Comparison of ENCODE assay signal across 14 mouse cellular contexts in genomic region chr10:127282620-127283215, GRCm38 (mm10). TPM values are rescaled to one million over a fixed set of nuclear protein-coding genes. Genes with fewer than 3 reads are reported as not detected.
DNase-seq lines count a peak whose midpoint lies in the region; ATAC-seq lines count a peak whose summit lies in the region.
"Had no signal": no experiment of that assay in that cellular context is flagged by ENCODE, and none has a peak within 500 bp of the region (broad histone marks: within the 10 kb centered on the region; RNA-seq: fewer than 3 reads in every experiment).

No protein-coding gene starts in this region.

- peak; percentile 38 for DNase-seq in cerebellum, adult 11-12 months
- no peak for DNase-seq in cerebellum, adult 8-10 months
- DNase-seq in heart, adult 18-20 months: no peak
- no peak for DNase-seq in midbrain, embryonic 14.5 days
- no peak for DNase-seq in lung, postnatal 25 days (ENCODE audit: low spot score)
- DNase-seq: B cell, adult 2 months; heart, postnatal 14 days; left cerebral cortex, postnatal 4 days; lung, embryonic 14.5 days had no signal

- no peak overlapping the region for H3K4me3 ChIP-seq in heart, embryonic 12.5 days
- no peak overlapping the region for H3K4me3 ChIP-seq in midbrain, embryonic 13.5 days (replicated peaks)
- H3K4me3 ChIP-seq in midbrain, embryonic 14.5 days (replicated peaks; ENCODE audit: low read depth, low read length): no peak overlapping the region
- H3K4me3 ChIP-seq: embryonic facial prominence, embryonic 15.5 days; forebrain, embryonic 15.5 days; neural tube, embryonic 15.5 days had no signal

- ATAC-seq in heart, embryonic 12.5 days (ENCODE audit: insufficient number of reproducible peaks, low FRiP score): no peak
- ATAC-seq in midbrain, embryonic 13.5 days: no peak
- no peak for ATAC-seq in midbrain, embryonic 14.5 days (ENCODE audit: low FRiP score, low TSS enrichment)
- ATAC-seq: forebrain, embryonic 15.5 days had no signal

- 0 out of 2 replicates have a peak overlapping the region, but pooled peaks have one; percentile 29 for H3K9ac ChIP-seq in heart, embryonic 12.5 days
- H3K9ac ChIP-seq in midbrain, embryonic 13.5 days (replicated peaks): no peak overlapping the region
- no peak overlapping the region for H3K9ac ChIP-seq in midbrain, embryonic 14.5 days (replicated peaks; ENCODE audit: low read length)
- H3K9ac ChIP-seq: embryonic facial prominence, embryonic 15.5 days; forebrain, embryonic 15.5 days; lung, embryonic 14.5 days; neural tube, embryonic 15.5 days had no signal

- WGBS in heart, embryonic 12.5 days: 79% methylated on average over 13 of the region's 13 CpGs
- WGBS in midbrain, embryonic 13.5 days: 89% methylated on average over 13 of the region's 13 CpGs
- 87% methylated on average over 13 of the region's 13 CpGs for WGBS in midbrain, embryonic 14.5 days

- H3K4me2 ChIP-seq in heart, embryonic 12.5 days: no peak overlapping the region
- H3K4me2 ChIP-seq in midbrain, embryonic 13.5 days (replicated peaks): no peak overlapping the region
- no peak overlapping the region for H3K4me2 ChIP-seq in midbrain, embryonic 14.5 days (ENCODE audit: low read length)
- H3K4me2 ChIP-seq: embryonic facial prominence, embryonic 15.5 days; forebrain, embryonic 15.5 days; lung, embryonic 14.5 days; neural tube, embryonic 15.5 days had no signal

- H3K27ac ChIP-seq in heart, embryonic 12.5 days (ENCODE audit: poor library complexity, severe bottlenecking): no peak overlapping the region
- 0 out of 2 replicates have a peak overlapping the region, but pooled peaks have one; percentile 45 for H3K27ac ChIP-seq in midbrain, embryonic 13.5 days
- no peak overlapping the region for H3K27ac ChIP-seq in midbrain, embryonic 14.5 days (replicated peaks; ENCODE audit: low read depth, low read length)
- H3K27ac ChIP-seq: embryonic facial prominence, embryonic 15.5 days; forebrain, embryonic 15.5 days had no signal

- peaks cover 97% of the 10 kb centered on the region for H3K36me3 ChIP-seq in heart, embryonic 12.5 days
- peaks cover 96% of the 10 kb centered on the region for H3K36me3 ChIP-seq in midbrain, embryonic 13.5 days
- peaks cover 93% of the 10 kb centered on the region for H3K36me3 ChIP-seq in midbrain, embryonic 14.5 days (ENCODE audit: control insufficient read depth, insufficient read depth, low read length)

- no peaks in the 10 kb centered on the region for H3K9me3 ChIP-seq in heart, embryonic 12.5 days (replicated peaks)
- H3K9me3 ChIP-seq in midbrain, embryonic 13.5 days: no peaks in the 10 kb centered on the region
- no peaks in the 10 kb centered on the region for H3K9me3 ChIP-seq in midbrain, embryonic 14.5 days (ENCODE audit: control insufficient read depth, low read length)
- H3K9me3 ChIP-seq: embryonic facial prominence, embryonic 15.5 days; forebrain, embryonic 15.5 days; neural tube, embryonic 15.5 days had no signal

- no peaks in the 10 kb centered on the region for H3K27me3 ChIP-seq in heart, embryonic 12.5 days (replicated peaks)
- H3K27me3 ChIP-seq in midbrain, embryonic 13.5 days: no peaks in the 10 kb centered on the region
- H3K27me3 ChIP-seq in midbrain, embryonic 14.5 days (ENCODE audit: control insufficient read depth, insufficient read depth, low read length): no peaks in the 10 kb centered on the region
- H3K27me3 ChIP-seq: embryonic facial prominence, embryonic 15.5 days; forebrain, embryonic 15.5 days; neural tube, embryonic 15.5 days had no signal

- peaks cover 37% of the 10 kb centered on the region for H3K4me1 ChIP-seq in heart, embryonic 12.5 days (replicated peaks)
- H3K4me1 ChIP-seq in midbrain, embryonic 13.5 days (replicated peaks): peaks cover 34% of the 10 kb centered on the region
- peaks cover 20% of the 10 kb centered on the region for H3K4me1 ChIP-seq in midbrain, embryonic 14.5 days (ENCODE audit: control insufficient read depth, insufficient read depth, low read length)

RNA-seq across cellular contexts. Expression of gene Mbd6, which starts 6.1 kb away (rescaled TPM):
- polyA plus RNA-seq in heart, embryonic 12.5 days (2016; fragmentation: Nextera tagmentation; extraction: Ambion mirVana): 13.6 and 14.6 TPM in 2 replicates
- total RNA-seq in heart, adult 18-20 months (2021): 10 to 100 TPM; 16.7 to 20.2 TPM
- 16.0 and 16.5 TPM in 2 replicates for polyA plus RNA-seq in midbrain, embryonic 13.5 days (2015; fragmentation: Nextera tagmentation; extraction: Ambion mirVana)
- 17.4 and 18.0 TPM in 2 replicates for polyA plus RNA-seq in midbrain, embryonic 14.5 days (2014; fragmentation: Nextera tagmentation; extraction: Ambion mirVana)

RNA-seq across cellular contexts. Expression of gene Dctn2, which starts 16.6 kb away (rescaled TPM):
- 133 and 136 TPM in 2 replicates for polyA plus RNA-seq in heart, embryonic 12.5 days (2016; fragmentation: Nextera tagmentation; extraction: Ambion mirVana)
- total RNA-seq in heart, adult 18-20 months (2021): 100 to 1,000 TPM; 139 to 146 TPM
- 310 TPM in 2 replicates for polyA plus RNA-seq in midbrain, embryonic 13.5 days (2015; fragmentation: Nextera tagmentation; extraction: Ambion mirVana)
- 295 and 323 TPM in 2 replicates for polyA plus RNA-seq in midbrain, embryonic 14.5 days (2014; fragmentation: Nextera tagmentation; extraction: Ambion mirVana)

RNA-seq across cellular contexts. Expression of gene Kif5a, which starts 19.6 kb away (rescaled TPM):
- 0.37 and 0.79 TPM in 2 replicates for polyA plus RNA-seq in heart, embryonic 12.5 days (2016; fragmentation: Nextera tagmentation; extraction: Ambion mirVana)
- under 1 TPM; 0.41 to 0.89 TPM for total RNA-seq in heart, adult 18-20 months (2021)
- polyA plus RNA-seq in midbrain, embryonic 13.5 days (2015; fragmentation: Nextera tagmentation; extraction: Ambion mirVana): 73.0 and 76.7 TPM in 2 replicates
- polyA plus RNA-seq in midbrain, embryonic 14.5 days (2014; fragmentation: Nextera tagmentation; extraction: Ambion mirVana): 75.3 and 94.7 TPM in 2 replicates

RNA-seq across cellular contexts. Expression of gene Mars, which starts 28.9 kb away (rescaled TPM):
- 107 and 110 TPM in 2 replicates for polyA plus RNA-seq in heart, embryonic 12.5 days (2016; fragmentation: Nextera tagmentation; extraction: Ambion mirVana)
- total RNA-seq in heart, adult 18-20 months (2021): 10 to 100 TPM; 43.7 to 44.8 TPM
- 122 and 127 TPM in 2 replicates for polyA plus RNA-seq in midbrain, embryonic 13.5 days (2015; fragmentation: Nextera tagmentation; extraction: Ambion mirVana)
- polyA plus RNA-seq in midbrain, embryonic 14.5 days (2014; fragmentation: Nextera tagmentation; extraction: Ambion mirVana): 109 and 122 TPM in 2 replicates

RNA-seq across cellular contexts. Expression of gene Arhgap9, which starts 39.0 kb away (rescaled TPM):
- polyA plus RNA-seq in heart, embryonic 12.5 days (2016; fragmentation: Nextera tagmentation; extraction: Ambion mirVana): 0.89 and 1.8 TPM in 2 replicates
- 1 to 10 TPM; 4.0 to 5.4 TPM for total RNA-seq in heart, adult 18-20 months (2021)
- polyA plus RNA-seq in midbrain, embryonic 13.5 days (2015; fragmentation: Nextera tagmentation; extraction: Ambion mirVana): 0.77 and 1.4 TPM in 2 replicates
- polyA plus RNA-seq in midbrain, embryonic 14.5 days (2014; fragmentation: Nextera tagmentation; extraction: Ambion mirVana): 0.18 and 1.1 TPM in 2 replicates

Comparison
In these comparisons a context has a peak if more than half of its experiments do, and no peak if none do; other contexts are left out.
1. RNA of gene Kif5a, which starts 19.6 kb away (polyA plus RNA-seq): 75.3 to 94.7 TPM in midbrain, embryonic 14.5 days and 73.0 to 76.7 TPM in midbrain, embryonic 13.5 days; 0.37 to 0.79 TPM in heart, embryonic 12.5 days; every median in the first group is over 10 times any median in the second.